Mouse (Mus musculus) midbrain, embryonic 11.5 days (tissue): ENCODE results near the gene Spred2. TPM values are rescaled to one million over a fixed set of nuclear protein-coding genes. Genes with fewer than 3 reads are reported as not detected.

Experiments
- ATAC-seq: fragments of 200-750 bp; cut with Nextera tagmentation; 2 replicates; pipeline ENCODE4 v1.8.0; 2017; ENCODE audit warnings: moderate TSS enrichment, moderate library complexity; ENCODE audit not compliant: low FRiP score
- DNase-seq: peaks from one replicate; pipeline ENCODE4 v3.0.0; 2015; ENCODE audit warnings: low spot score; ENCODE audit errors: missing footprints
- H3K27ac ChIP-seq: fragments of 300-500 bp; sonication (generic); 2 replicates; pipeline ENCODE4 v1.5.1; 2014; ENCODE audit warnings: low read depth, low read length
- H3K27me3 ChIP-seq: fragments of 300-500 bp; sonication (generic); 2 replicates; pipeline ENCODE4 v1.6.1; 2014; ENCODE audit warnings: mild to moderate bottlenecking, low read length, moderate library complexity, mixed read lengths; ENCODE audit not compliant: control insufficient read depth, insufficient read depth
- H3K36me3 ChIP-seq: fragments of 300-500 bp; sonication (generic); 2 replicates; pipeline ENCODE4 v1.6.1; 2014; ENCODE audit warnings: mild to moderate bottlenecking, low read length, moderate library complexity, mixed read lengths; ENCODE audit not compliant: control insufficient read depth, insufficient read depth
- H3K4me1 ChIP-seq: fragments of 300-500 bp; sonication (generic); 2 replicates; pipeline ENCODE4 v1.6.1; 2014; ENCODE audit warnings: low read length; ENCODE audit not compliant: control insufficient read depth, insufficient read depth
- H3K4me2 ChIP-seq: fragments of 300-500 bp; sonication (generic); 2 replicates; pipeline ENCODE4 v1.6.1; 2014; ENCODE audit warnings: mild to moderate bottlenecking, moderate library complexity
- H3K4me3 ChIP-seq: fragments of 300-500 bp; sonication (generic); 2 replicates; pipeline ENCODE4 v1.5.1; 2014; ENCODE audit warnings: low read depth, low read length
- H3K9ac ChIP-seq: fragments of 300-500 bp; sonication (generic); 2 replicates; pipeline ENCODE4 v1.6.1; 2014; ENCODE audit warnings: low read length
- H3K9me3 ChIP-seq: fragments of 300-500 bp; sonication (generic); 2 replicates; pipeline ENCODE4 v1.6.1; 2016; ENCODE audit warnings: low read length; ENCODE audit not compliant: control insufficient read depth
- WGBS: fragments of 180-500 bp; shearing (Covaris S2); extraction: QIAGEN DNeasy Blood & Tissue Kit; methylation state at CpG from one replicate; pipeline ENCODE4 v1.1.7; 2014; 5-methylcytosine and 5-hydroxymethylcytosine counted together
- polyA plus RNA-seq: library from polyadenylated mRNA; unstranded; fragments of >200 nt; fragmentation: Nextera tagmentation; extraction: Ambion mirVana; gene quantifications from 2 replicates; pipeline ENCODE4 v1.2.1, GENCODE M21; 2014

Spred2 gene
- polyA plus RNA-seq, 1 experiment from 2014 or later = 5.7 TPM

DNA sequence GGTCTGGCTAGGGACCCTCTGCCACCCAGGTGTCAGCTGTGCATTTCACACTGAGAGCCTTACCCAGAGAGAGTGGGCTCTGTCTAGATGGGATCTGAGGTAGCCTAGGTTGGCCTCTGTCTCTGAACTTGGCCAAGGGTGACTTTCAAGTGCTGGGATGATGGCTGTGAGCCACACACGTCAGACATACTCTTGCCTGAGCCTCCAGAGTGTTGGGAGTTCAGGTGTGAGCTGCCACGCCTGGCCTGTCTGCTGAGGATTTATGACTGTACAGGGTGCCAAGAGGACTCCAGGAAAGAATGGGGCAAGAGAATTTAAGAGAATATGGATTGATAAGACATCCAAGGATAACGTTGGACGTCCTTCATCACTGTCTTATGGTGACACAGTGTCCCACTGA is 17.8 kb downstream of the Spred2 start:
- H3K9ac ChIP-seq = no peak overlapping the region
- DNase-seq = no peak
- no peak overlapping the region for H3K4me3 ChIP-seq
- no peak overlapping the region for H3K4me2 ChIP-seq
- H3K9me3 ChIP-seq = no peaks in the 10 kb centered on the region
- no peak overlapping the region for H3K27ac ChIP-seq
- H3K27me3 ChIP-seq = no peaks in the 10 kb centered on the region
- no peaks in the 10 kb centered on the region for H3K4me1 ChIP-seq
- 85% methylated on average over 4 of the region's 4 CpGs for WGBS
- H3K36me3 ChIP-seq = no peaks in the 10 kb centered on the region
- ATAC-seq = no peak

DNA sequence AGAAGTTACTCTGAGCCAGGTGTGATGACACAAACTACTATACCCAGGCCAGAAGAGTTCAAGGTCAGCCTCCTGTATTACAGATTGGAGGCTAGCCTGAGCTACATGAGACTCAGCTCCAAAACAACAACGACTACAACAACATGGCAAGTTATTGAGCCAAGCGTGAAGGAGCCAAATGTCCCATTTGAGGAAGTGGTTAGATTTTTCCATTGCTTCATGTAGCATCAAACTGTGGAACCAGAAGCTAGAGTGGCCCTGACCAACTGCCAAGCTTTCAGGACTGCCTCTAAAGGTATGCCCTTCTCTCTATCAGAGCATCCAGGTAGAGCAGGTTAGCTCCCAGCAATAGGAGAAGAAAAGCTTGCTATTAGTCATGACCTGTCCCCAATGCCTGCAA is 19.6 kb downstream of the Spred2 start:
- DNase-seq (no peak), ATAC-seq (no peak)
- no peak overlapping the region for H3K9ac ChIP-seq
- H3K4me1 ChIP-seq = no peaks in the 10 kb centered on the region
- no peaks in the 10 kb centered on the region for H3K27me3 ChIP-seq
- H3K4me2 ChIP-seq = no peak overlapping the region
- H3K9me3 ChIP-seq = no peaks in the 10 kb centered on the region
- 93% methylated on average over 2 of the region's 2 CpGs for WGBS
- H3K27ac ChIP-seq = no peak overlapping the region
- H3K36me3 ChIP-seq = no peaks in the 10 kb centered on the region
- H3K4me3 ChIP-seq = no peak overlapping the region

DNA sequence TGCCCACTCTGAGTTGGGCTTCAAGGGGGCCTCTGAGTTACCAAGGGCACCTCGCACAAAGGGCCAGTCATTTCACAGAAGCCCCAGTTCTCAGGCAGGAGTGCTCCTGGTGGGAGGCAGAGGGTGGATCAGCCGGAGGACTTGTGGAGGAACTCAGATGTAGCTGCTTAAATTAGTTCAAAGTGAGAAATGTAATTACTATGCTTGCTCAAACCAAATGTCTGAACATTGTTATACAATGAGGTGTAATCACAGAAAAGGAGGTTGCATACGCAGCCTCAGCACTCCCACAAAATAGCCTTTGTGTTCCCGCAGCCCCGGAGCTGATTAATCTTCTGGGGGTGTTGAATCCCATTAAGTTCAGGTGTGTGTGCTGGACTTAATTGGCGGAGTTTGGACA is 20.5 kb downstream of the Spred2 start:
- Histone ChIP-seq H3K4me2 (no peak overlapping the region), H3K27me3 (no peaks in the 10 kb centered on the region), H3K9ac (no peak overlapping the region), H3K36me3 (no peaks in the 10 kb centered on the region), H3K4me1 (no peaks in the 10 kb centered on the region), H3K4me3 (no peak overlapping the region), H3K27ac (no peak overlapping the region), H3K9me3 (no peaks in the 10 kb centered on the region)
- 82% methylated on average over 6 of the region's 6 CpGs for WGBS
- DNase-seq = no peak
- no peak for ATAC-seq

DNA sequence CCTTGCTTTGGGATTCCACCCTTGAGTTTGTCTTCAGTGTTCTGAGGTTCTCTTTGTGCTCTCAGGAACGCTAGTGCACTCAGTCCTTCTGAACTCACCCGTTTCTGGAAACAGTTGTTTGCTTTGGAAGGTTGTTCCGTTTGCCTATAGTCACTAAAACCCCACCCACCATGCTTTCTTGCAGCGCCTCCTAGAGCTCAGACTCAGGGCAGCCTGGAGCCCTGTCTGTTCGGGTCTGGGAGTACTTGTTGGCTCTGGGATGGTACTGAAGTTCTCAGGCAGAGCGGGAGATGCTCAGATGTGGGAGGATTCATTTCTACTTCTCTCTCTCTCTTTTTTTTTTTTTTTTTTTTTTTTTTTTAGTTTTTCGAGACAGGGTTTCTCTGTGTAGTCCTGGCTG is 22.5 kb downstream of the Spred2 start:
- WGBS = 82% methylated on average over 6 of the region's 7 CpGs
- no peak overlapping the region for H3K9ac ChIP-seq

DNA sequence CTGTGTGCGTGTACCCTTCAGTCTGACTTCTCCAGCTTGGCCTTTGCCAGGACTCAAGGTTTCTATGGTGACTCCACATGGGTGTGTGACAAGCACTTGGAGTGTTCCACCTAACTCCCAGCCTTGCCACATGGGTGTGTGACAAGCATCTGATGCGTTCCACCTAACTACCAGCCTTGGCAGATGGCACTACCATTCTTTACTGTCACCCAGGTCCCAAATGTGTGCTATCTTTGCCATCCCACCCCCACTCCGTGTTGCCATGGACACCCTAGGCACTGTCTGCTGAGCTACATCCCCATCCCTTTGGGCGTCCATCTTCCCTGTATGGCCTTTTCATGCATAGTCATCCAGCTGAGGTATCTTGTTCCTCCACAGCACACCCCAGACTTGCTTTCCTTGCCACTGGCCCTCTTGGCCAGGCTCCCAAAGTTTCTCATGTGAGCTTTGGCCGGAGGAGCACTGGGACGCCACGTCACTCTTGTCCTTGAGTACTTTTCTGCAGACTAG is 23.5 kb downstream of the Spred2 start:
- Histone ChIP-seq H3K36me3 (no peaks in the 10 kb centered on the region), H3K27me3 (no peaks in the 10 kb centered on the region), H3K9ac (no peak overlapping the region), H3K4me2 (no peak overlapping the region), H3K4me3 (no peak overlapping the region), H3K27ac (no peak overlapping the region), H3K9me3 (no peaks in the 10 kb centered on the region), H3K4me1 (no peaks in the 10 kb centered on the region)
- no peak for DNase-seq
- no peak for ATAC-seq
- 91% methylated on average over 7 of the region's 7 CpGs for WGBS

More for the DNA sequence above, 22.5 kb downstream of the Spred2 start:
- H3K4me2 ChIP-seq = no peak overlapping the region
- H3K9me3 ChIP-seq = no peaks in the 10 kb centered on the region
- no peak overlapping the region for H3K27ac ChIP-seq
- DNase-seq = no peak
- no peaks in the 10 kb centered on the region for H3K27me3 ChIP-seq
- no peaks in the 10 kb centered on the region for H3K36me3 ChIP-seq
- no peaks in the 10 kb centered on the region for H3K4me1 ChIP-seq
- H3K4me3 ChIP-seq = no peak overlapping the region
- no peak for ATAC-seq

DNA sequence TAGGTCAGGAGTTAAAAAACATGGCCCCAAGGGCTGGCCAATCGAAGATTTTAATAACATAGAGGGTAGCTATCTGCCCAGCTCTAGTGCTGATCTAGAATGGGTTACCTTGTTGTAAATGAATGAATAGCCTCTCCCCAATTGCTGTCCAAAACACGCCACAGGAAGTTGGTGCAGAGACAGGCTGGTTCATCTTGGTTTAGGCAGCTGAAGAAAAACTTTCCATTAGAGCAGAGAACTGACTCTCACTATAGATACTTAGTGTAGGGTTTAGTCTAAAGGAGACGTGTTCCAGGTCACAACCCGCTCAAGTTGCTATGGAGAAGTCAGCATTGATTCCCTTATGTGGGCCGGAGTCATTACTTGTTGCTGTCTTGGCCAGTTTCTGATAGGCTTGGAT is 25.6 kb downstream of the Spred2 start:
- H3K27ac ChIP-seq = no peak overlapping the region
- no peak for DNase-seq
- no peaks in the 10 kb centered on the region for H3K9me3 ChIP-seq
- no peaks in the 10 kb centered on the region for H3K36me3 ChIP-seq
- H3K4me2 ChIP-seq = no peak overlapping the region
- WGBS = 86% methylated on average over 5 of the region's 5 CpGs
- no peak for ATAC-seq
- H3K4me1 ChIP-seq = no peaks in the 10 kb centered on the region
- no peak overlapping the region for H3K4me3 ChIP-seq
- H3K9ac ChIP-seq = no peak overlapping the region
- H3K27me3 ChIP-seq = no peaks in the 10 kb centered on the region

DNA sequence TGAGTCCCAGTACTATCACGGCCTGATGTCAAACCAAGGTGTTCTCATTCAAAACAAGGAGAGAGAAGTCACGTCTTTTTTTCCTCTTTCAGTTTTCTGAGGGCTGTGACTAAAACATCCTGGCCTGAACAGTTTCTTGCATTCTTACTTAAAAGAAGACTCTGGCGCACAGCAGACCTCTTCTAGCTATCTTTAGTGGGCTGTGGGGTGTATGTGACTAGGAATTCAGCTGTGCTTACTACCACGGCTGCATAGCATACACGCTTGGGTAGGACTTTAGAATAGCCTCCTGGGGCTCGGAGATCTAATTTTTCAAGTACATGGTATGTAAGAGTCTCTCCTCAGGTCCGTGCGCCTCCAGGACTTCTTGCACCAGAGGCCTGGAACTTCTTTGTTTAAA is 26.0 kb downstream of the Spred2 start:
- no peak overlapping the region for H3K9ac ChIP-seq
- 80% methylated on average over 8 of the region's 8 CpGs for WGBS
- ATAC-seq (no peak), DNase-seq (no peak)
- H3K36me3 ChIP-seq = no peaks in the 10 kb centered on the region
- no peak overlapping the region for H3K4me2 ChIP-seq
- no peaks in the 10 kb centered on the region for H3K9me3 ChIP-seq
- no peaks in the 10 kb centered on the region for H3K4me1 ChIP-seq
- H3K27ac ChIP-seq = no peak overlapping the region
- H3K4me3 ChIP-seq = no peak overlapping the region
- no peaks in the 10 kb centered on the region for H3K27me3 ChIP-seq

DNA sequence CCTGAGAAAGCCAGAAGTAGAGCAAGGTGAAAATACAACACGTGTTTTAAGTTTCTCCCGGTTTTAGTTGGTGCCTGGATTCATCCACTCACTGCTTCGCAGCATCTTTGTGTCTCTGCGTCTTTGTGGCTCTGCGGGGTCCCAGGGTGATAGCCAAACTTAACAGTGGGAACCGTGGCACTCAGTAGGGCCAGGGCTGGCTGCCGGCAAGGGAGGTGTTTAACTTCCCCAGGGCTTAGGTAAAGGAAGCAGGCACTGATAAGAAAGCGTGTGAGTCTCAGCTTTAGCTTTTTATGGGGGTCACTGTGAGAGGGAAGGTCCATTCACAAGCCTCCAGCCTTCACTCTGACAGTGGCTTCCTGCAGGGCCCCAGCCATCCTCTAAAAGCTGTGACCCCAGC is 28.8 kb downstream of the Spred2 start:
- DNase-seq (no peak), ATAC-seq (no peak)
- H3K9me3 ChIP-seq = no peaks in the 10 kb centered on the region
- H3K27me3 ChIP-seq = no peaks in the 10 kb centered on the region
- H3K4me2 ChIP-seq = no peak overlapping the region
- no peak overlapping the region for H3K4me3 ChIP-seq
- H3K4me1 ChIP-seq = no peaks in the 10 kb centered on the region
- WGBS = 65% methylated on average over 8 of the region's 8 CpGs
- H3K9ac ChIP-seq = no peak overlapping the region
- no peaks in the 10 kb centered on the region for H3K36me3 ChIP-seq
- H3K27ac ChIP-seq = no peak overlapping the region

DNA sequence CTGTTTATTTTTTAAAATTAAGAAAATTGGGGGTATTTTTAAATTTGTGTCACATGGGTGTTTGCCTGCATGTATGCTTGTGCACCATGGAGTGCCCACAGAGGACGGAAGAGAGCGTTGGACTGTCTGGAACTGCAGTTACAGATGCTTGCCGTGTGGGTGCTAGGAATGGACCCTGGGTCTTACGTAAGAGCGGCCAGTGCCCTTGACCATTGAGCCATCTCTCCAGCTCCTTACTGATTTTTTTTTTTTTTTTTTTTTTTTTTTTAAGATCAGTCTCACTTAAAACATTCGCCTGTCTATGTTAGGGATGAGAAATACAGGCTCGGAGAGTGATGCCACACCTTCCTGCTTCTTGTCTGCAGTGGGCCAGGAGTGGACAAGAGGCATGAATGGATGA is 29.7 kb downstream of the Spred2 start:
- Histone ChIP-seq H3K27me3 (no peaks in the 10 kb centered on the region), H3K9me3 (no peaks in the 10 kb centered on the region), H3K4me2 (no peak overlapping the region), H3K9ac (no peak overlapping the region), H3K36me3 (no peaks in the 10 kb centered on the region), H3K4me3 (no peak overlapping the region), H3K4me1 (no peaks in the 10 kb centered on the region), H3K27ac (no peak overlapping the region)
- ATAC-seq (no peak), DNase-seq (no peak)
- WGBS = 96% methylated on average over 7 of the region's 7 CpGs

DNA sequence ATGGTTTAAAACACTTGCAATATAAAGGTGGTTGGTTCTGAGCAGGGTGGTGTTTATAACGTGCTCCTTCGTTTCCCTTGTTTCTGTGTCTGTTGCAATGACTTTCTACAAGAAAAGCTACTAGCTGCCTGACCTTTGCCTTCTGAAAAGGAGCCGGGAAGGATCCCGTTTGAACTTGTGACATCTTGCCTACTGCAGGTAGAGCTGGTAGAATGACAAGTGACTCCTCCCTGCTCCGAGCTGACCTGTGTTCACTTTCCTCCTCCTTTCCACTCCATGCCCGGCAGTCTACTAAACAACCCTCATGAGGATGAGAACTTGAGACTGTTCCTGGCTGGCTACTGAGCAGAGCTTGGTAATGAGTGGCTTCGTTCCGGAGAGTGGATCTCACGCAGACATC is 30.9 kb downstream of the Spred2 start:
- Histone ChIP-seq H3K27ac (no peak overlapping the region), H3K4me2 (no peak overlapping the region)
- 90% methylated on average over 9 of the region's 9 CpGs for WGBS

More for the DNA sequence above, 30.9 kb downstream of the Spred2 start:
- ATAC-seq (no peak), DNase-seq (no peak)
- Histone ChIP-seq H3K9me3 (no peaks in the 10 kb centered on the region), H3K4me3 (no peak overlapping the region), H3K9ac (no peak overlapping the region), H3K27me3 (no peaks in the 10 kb centered on the region), H3K36me3 (no peaks in the 10 kb centered on the region), H3K4me1 (no peaks in the 10 kb centered on the region)
